Mouse (Mus musculus): ENCODE data around the gene Nfic. TPM values are rescaled to one million over a fixed set of nuclear protein-coding genes. Genes with fewer than 3 reads are reported as not detected.

The Nfic gene
- polyA plus RNA-seq, 1 experiment from 2014 or later: 6.9 TPM

- H3K9ac ChIP-seq (ENCODE audit: low read length): no peak overlapping the region
- no peak overlapping the region for H3K4me2 ChIP-seq
- peaks cover 36% of the 10 kb centered on the region for H3K4me1 ChIP-seq (ENCODE audit: control insufficient read depth, insufficient read depth, low read length)
- H3K27me3 ChIP-seq (ENCODE audit: control insufficient read depth, insufficient read depth, low read length): peaks cover 11% of the 10 kb centered on the region
- WGBS: 87% methylated on average over 6 of the region's 6 CpGs
- no peak for ATAC-seq (ENCODE audit: low FRiP score)
- 0 out of 2 replicates have a peak overlapping the region, but pooled peaks have one; percentile 9 for H3K27ac ChIP-seq (ENCODE audit: low read depth, low read length)
- no peaks in the 10 kb centered on the region for H3K9me3 ChIP-seq (ENCODE audit: control insufficient read depth, low read length)
- H3K36me3 ChIP-seq (ENCODE audit: control insufficient read depth, insufficient read depth, low read length): peaks cover 30% of the 10 kb centered on the region
- no peak overlapping the region for H3K4me3 ChIP-seq (ENCODE audit: low read depth, low read length)
- DNase-seq (ENCODE audit: low spot score, missing footprints): peak; percentile 85
Observed at GRCm38 (mm10) chr10:81367207-81367495, 88.3 kb downstream of the Nfic start.

GRCm38 (mm10) chr10:81366477-81367206 lies 88.8 kb downstream of the Nfic start:
- Histone ChIP-seq H3K9me3 (ENCODE audit: control insufficient read depth, low read length) (no peaks in the 10 kb centered on the region), H3K27me3 (ENCODE audit: control insufficient read depth, insufficient read depth, low read length) (peaks cover 11% of the 10 kb centered on the region), H3K4me1 (ENCODE audit: control insufficient read depth, insufficient read depth, low read length) (peaks cover 36% of the 10 kb centered on the region), H3K4me2 (no peak overlapping the region), H3K27ac (ENCODE audit: low read depth, low read length) (peak overlapping the region; percentile 9; the same call in 1 of the 2 replicates), H3K4me3 (ENCODE audit: low read depth, low read length) (no peak overlapping the region), H3K9ac (ENCODE audit: low read length) (0 out of 2 replicates have a peak overlapping the region, but pooled peaks have one; percentile 20), H3K36me3 (ENCODE audit: control insufficient read depth, insufficient read depth, low read length) (peaks cover 30% of the 10 kb centered on the region)
- ATAC-seq (ENCODE audit: low FRiP score): no peak
- peak; percentile 80 for DNase-seq (ENCODE audit: low spot score, missing footprints)
- WGBS: 78% methylated on average over 6 of the region's 6 CpGs

- Histone ChIP-seq H3K36me3 (ENCODE audit: control insufficient read depth, insufficient read depth, low read length) (peaks cover 30% of the 10 kb centered on the region), H3K4me3 (ENCODE audit: low read depth, low read length) (0 out of 2 replicates have a peak within 1 kb of the TSS, but pooled peaks have one; percentile 2), H3K9me3 (ENCODE audit: control insufficient read depth, low read length) (no peaks in the 10 kb centered on the region), H3K9ac (ENCODE audit: low read length) (peak within 1 kb of the TSS; percentile 20; the same call in 1 of the 2 replicates), H3K27ac (ENCODE audit: low read depth, low read length) (no peak within 1 kb of the TSS; the same call in 1 of the 2 replicates), H3K4me1 (ENCODE audit: control insufficient read depth, insufficient read depth, low read length) (peaks cover 38% of the 10 kb centered on the region), H3K4me2 (peak within 1 kb of the TSS; percentile 52), H3K27me3 (ENCODE audit: control insufficient read depth, insufficient read depth, low read length) (peaks cover 11% of the 10 kb centered on the region)
- ATAC-seq (ENCODE audit: low FRiP score): peak; percentile 71
- peak; percentile 95 for DNase-seq (ENCODE audit: low spot score, missing footprints)
- 17% methylated on average over 12 of the region's 12 CpGs for WGBS
Observed at GRCm38 (mm10) chr10:81365672-81366476, 89.6 kb downstream of the Nfic start, which contains the start of gene 4930404N11Rik. Gene 4930404N11Rik, minus strand, starts transcription at chr10:81365816.

- Histone ChIP-seq H3K27me3 (ENCODE audit: control insufficient read depth, insufficient read depth, low read length) (peaks cover 11% of the 10 kb centered on the region), H3K36me3 (ENCODE audit: control insufficient read depth, insufficient read depth, low read length) (peaks cover 24% of the 10 kb centered on the region), H3K9ac (ENCODE audit: low read length) (0 out of 2 replicates have a peak overlapping the region, but pooled peaks have one; percentile 16), H3K27ac (ENCODE audit: low read depth, low read length) (no peak overlapping the region), H3K4me2 (peak overlapping the region; percentile 52; the same call in 1 of the 2 replicates), H3K9me3 (ENCODE audit: control insufficient read depth, low read length) (no peaks in the 10 kb centered on the region), H3K4me3 (ENCODE audit: low read depth, low read length) (0 out of 2 replicates have a peak overlapping the region, but pooled peaks have one; percentile 2), H3K4me1 (ENCODE audit: control insufficient read depth, insufficient read depth, low read length) (peaks cover 42% of the 10 kb centered on the region)
- no peak for DNase-seq (ENCODE audit: low spot score, missing footprints)
- 38% methylated on average over 4 of the region's 4 CpGs for WGBS
- peak; percentile 36 for ATAC-seq (ENCODE audit: low FRiP score)
Observed at GRCm38 (mm10) chr10:81365073-81365472, 90.4 kb downstream of the Nfic start.

GRCm38 (mm10) chr10:81364666-81365065 lies 90.8 kb downstream of the Nfic start:
- WGBS: 15% methylated on average over 28 of the region's 28 CpGs
- Histone ChIP-seq H3K4me1 (ENCODE audit: control insufficient read depth, insufficient read depth, low read length) (peaks cover 42% of the 10 kb centered on the region), H3K27me3 (ENCODE audit: control insufficient read depth, insufficient read depth, low read length) (peaks cover 11% of the 10 kb centered on the region), H3K4me2 (peak overlapping the region; percentile 52), H3K9ac (ENCODE audit: low read length) (peak overlapping the region; percentile 1; the same call in 1 of the 2 replicates), H3K27ac (ENCODE audit: low read depth, low read length) (no peak overlapping the region), H3K4me3 (ENCODE audit: low read depth, low read length) (0 out of 2 replicates have a peak overlapping the region, but pooled peaks have one; percentile 2), H3K36me3 (ENCODE audit: control insufficient read depth, insufficient read depth, low read length) (peaks cover 20% of the 10 kb centered on the region), H3K9me3 (ENCODE audit: control insufficient read depth, low read length) (no peaks in the 10 kb centered on the region)
- DNase-seq (ENCODE audit: low spot score, missing footprints): peak; percentile 92
- 0 out of 2 replicates have a peak, but pooled peaks have one; percentile 6 for ATAC-seq (ENCODE audit: low FRiP score)

- Histone ChIP-seq H3K4me1 (ENCODE audit: control insufficient read depth, insufficient read depth, low read length) (peaks cover 50% of the 10 kb centered on the region), H3K9ac (ENCODE audit: low read length) (peak overlapping the region; percentile 57), H3K4me2 (peak overlapping the region; percentile 52), H3K9me3 (ENCODE audit: control insufficient read depth, low read length) (no peaks in the 10 kb centered on the region), H3K4me3 (ENCODE audit: low read depth, low read length) (peak overlapping the region; percentile 28), H3K27me3 (ENCODE audit: control insufficient read depth, insufficient read depth, low read length) (peaks cover 11% of the 10 kb centered on the region), H3K36me3 (ENCODE audit: control insufficient read depth, insufficient read depth, low read length) (peaks cover 13% of the 10 kb centered on the region), H3K27ac (ENCODE audit: low read depth, low read length) (no peak overlapping the region; the same call in 1 of the 2 replicates)
- no peak for ATAC-seq (ENCODE audit: low FRiP score)
- 8% methylated on average over 54 of the region's 54 CpGs for WGBS
- DNase-seq (ENCODE audit: low spot score, missing footprints): no peak
Observed at GRCm38 (mm10) chr10:81363436-81364346, 91.7 kb downstream of the Nfic start.

GRCm38 (mm10) chr10:81362336-81362949 lies 93.0 kb downstream of the Nfic start:
- WGBS: 77% methylated on average over 12 of the region's 12 CpGs
- peaks cover 11% of the 10 kb centered on the region for H3K27me3 ChIP-seq (ENCODE audit: control insufficient read depth, insufficient read depth, low read length)

GRCm38 (mm10) chr10:81360721-81361120 lies 94.7 kb downstream of the Nfic start:
- H3K9ac ChIP-seq (ENCODE audit: low read length): 0 out of 2 replicates have a peak overlapping the region, but pooled peaks have one; percentile 7
- no peaks in the 10 kb centered on the region for H3K36me3 ChIP-seq (ENCODE audit: control insufficient read depth, insufficient read depth, low read length)
- no peak for DNase-seq (ENCODE audit: low spot score, missing footprints)
- H3K4me3 ChIP-seq (ENCODE audit: low read depth, low read length): no peak overlapping the region
- 73% methylated on average over 8 of the region's 8 CpGs for WGBS
- peaks cover 11% of the 10 kb centered on the region for H3K27me3 ChIP-seq (ENCODE audit: control insufficient read depth, insufficient read depth, low read length)
- H3K9me3 ChIP-seq (ENCODE audit: control insufficient read depth, low read length): no peaks in the 10 kb centered on the region
- no peak overlapping the region for H3K27ac ChIP-seq (ENCODE audit: low read depth, low read length)
- no peak for ATAC-seq (ENCODE audit: low FRiP score)
- no peak overlapping the region for H3K4me2 ChIP-seq
- H3K4me1 ChIP-seq (ENCODE audit: control insufficient read depth, insufficient read depth, low read length): peaks cover 51% of the 10 kb centered on the region

More at GRCm38 (mm10) chr10:81362336-81362949, 93.0 kb downstream of the Nfic start:
- peaks cover 61% of the 10 kb centered on the region for H3K4me1 ChIP-seq (ENCODE audit: control insufficient read depth, insufficient read depth, low read length)
- H3K9ac ChIP-seq (ENCODE audit: low read length): no peak overlapping the region
- H3K4me3 ChIP-seq (ENCODE audit: low read depth, low read length): no peak overlapping the region
- H3K4me2 ChIP-seq: no peak overlapping the region
- H3K9me3 ChIP-seq (ENCODE audit: control insufficient read depth, low read length): no peaks in the 10 kb centered on the region
- ATAC-seq (ENCODE audit: low FRiP score): no peak
- no peak overlapping the region for H3K27ac ChIP-seq (ENCODE audit: low read depth, low read length)
- peak; percentile 86 for DNase-seq (ENCODE audit: low spot score, missing footprints)
- H3K36me3 ChIP-seq (ENCODE audit: control insufficient read depth, insufficient read depth, low read length): peaks cover 6% of the 10 kb centered on the region; the same call in 1 of the 2 replicates

Data from midbrain, embryonic 11.5 days (tissue).